ENCODE assay signal across 23 mouse cellular contexts in the genomic region with DNA sequence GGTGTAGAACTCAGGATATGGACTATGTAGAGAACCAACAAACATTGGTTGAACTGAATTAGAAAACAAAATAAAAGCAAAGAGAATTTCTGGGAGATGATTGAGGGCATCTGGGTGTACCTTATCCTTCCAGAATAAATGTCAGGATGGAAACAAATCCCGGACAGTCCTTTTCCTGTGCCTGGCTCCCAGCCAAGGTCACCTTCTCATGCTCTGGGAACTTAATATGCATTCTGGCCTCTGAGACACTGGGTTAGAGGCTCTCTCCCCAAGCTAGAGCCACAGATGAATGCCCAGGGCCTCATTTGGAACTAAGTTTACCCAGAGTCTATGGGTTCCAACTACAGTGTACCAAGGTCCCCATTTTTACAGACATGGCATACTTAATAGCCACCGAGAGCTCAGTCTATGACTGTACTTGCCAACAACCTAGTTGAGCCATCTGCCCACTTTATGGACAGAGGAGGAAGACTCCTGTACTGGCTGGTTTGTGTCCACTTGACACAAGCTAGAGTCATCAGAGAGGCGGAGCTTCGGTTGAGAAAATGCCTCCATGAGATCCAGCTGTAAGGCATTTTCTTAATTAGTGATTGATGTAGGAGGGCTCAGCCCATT. TPM values are rescaled to one million over a fixed set of nuclear protein-coding genes. Genes with fewer than 3 reads are reported as not detected.
DNase-seq lines count a peak whose midpoint lies in the region; ATAC-seq and TF ChIP-seq lines count a peak whose summit lies in the region.
"Had no signal": no experiment of that assay in that cellular context is flagged by ENCODE, and none has a peak within 500 bp of the region (broad histone marks: within the 10 kb centered on the region; RNA-seq: fewer than 3 reads in every experiment).

No protein-coding gene starts in this region.

- no peak for TF ChIP-seq CTCF in cerebellum, adult 2 months (IDR thresholded peaks at IDR 0.05; ENCODE audit: borderline replicate concordance, insufficient read depth, low read depth, low read length)
- TF ChIP-seq CTCF in midbrain, postnatal 0 days (IDR thresholded peaks at IDR 0.05) = no peak

- TF ChIP-seq POLR2A in cerebellum, adult 2 months (IDR thresholded peaks at IDR 0.05; ENCODE audit: borderline replicate concordance, insufficient read depth, low read length) = no peak

- ATAC-seq in heart, embryonic 12.5 days (ENCODE audit: insufficient number of reproducible peaks, low FRiP score) = no peak
- ATAC-seq in midbrain, embryonic 16.5 days = no peak
- no peak for ATAC-seq in midbrain, postnatal 0 days (ENCODE audit: low FRiP score)
- ATAC-seq: liver, postnatal 0 days; lung, postnatal 0 days had no signal

- H3K4me1 ChIP-seq in cerebellum, adult 2 months (ENCODE audit: control insufficient read depth, insufficient read depth, low read length) = peaks cover 14% of the 10 kb centered on the region
- peaks cover 10% of the 10 kb centered on the region; the same call in 1 of the 2 replicates for H3K4me1 ChIP-seq in heart, embryonic 12.5 days (replicated peaks)
- peaks cover 11% of the 10 kb centered on the region for H3K4me1 ChIP-seq in midbrain, embryonic 16.5 days (ENCODE audit: control insufficient read depth, insufficient read depth, low read length)
- H3K4me1 ChIP-seq in midbrain, postnatal 0 days (ENCODE audit: insufficient read depth, low read length) = peaks cover 4% of the 10 kb centered on the region; the same call in 1 of the 2 replicates
- H3K4me1 ChIP-seq: limb, embryonic 12.5 days had no signal

- no peaks in the 10 kb centered on the region for H3K27me3 ChIP-seq in cerebellum, adult 2 months (ENCODE audit: control insufficient read depth, insufficient read depth, low read length)
- peaks cover 70% of the 10 kb centered on the region for H3K27me3 ChIP-seq in heart, embryonic 12.5 days (replicated peaks)
- no peaks in the 10 kb centered on the region for H3K27me3 ChIP-seq in midbrain, embryonic 16.5 days (ENCODE audit: control insufficient read depth, insufficient read depth, low read depth, low read length)
- H3K27me3 ChIP-seq in midbrain, postnatal 0 days (ENCODE audit: insufficient read depth, low read length) = no peaks in the 10 kb centered on the region

- 51% methylated on average over 4 of the region's 4 CpGs for WGBS in cerebellum, adult 2 months
- 80% methylated on average over 4 of the region's 4 CpGs for WGBS in heart, embryonic 12.5 days
- WGBS in midbrain, embryonic 16.5 days = 85% methylated on average over 4 of the region's 4 CpGs
- WGBS in midbrain, postnatal 0 days = 82% methylated on average over 4 of the region's 4 CpGs

- H3K4me2 ChIP-seq in heart, embryonic 12.5 days = no peak overlapping the region
- H3K4me2 ChIP-seq in midbrain, embryonic 16.5 days (ENCODE audit: low read length) = no peak overlapping the region
- no peak overlapping the region for H3K4me2 ChIP-seq in midbrain, postnatal 0 days (ENCODE audit: low read depth, low read length, poor library complexity, severe bottlenecking)
- H3K4me2 ChIP-seq: heart, embryonic 11.5 days; hindbrain, embryonic 13.5 days; limb, embryonic 12.5 days; liver, embryonic 11.5 days had no signal

- no peaks in the 10 kb centered on the region for H3K36me3 ChIP-seq in heart, embryonic 12.5 days
- no peaks in the 10 kb centered on the region for H3K36me3 ChIP-seq in midbrain, embryonic 16.5 days (ENCODE audit: control insufficient read depth, insufficient read depth, low read length)
- H3K36me3 ChIP-seq in midbrain, postnatal 0 days (ENCODE audit: insufficient read depth, low read length) = no peaks in the 10 kb centered on the region
- H3K36me3 ChIP-seq: forebrain, embryonic 10.5 days; hindbrain, embryonic 13.5 days; limb, embryonic 12.5 days; midbrain, embryonic 10.5 days had no signal

- no peak overlapping the region; the same call in 1 of the 2 replicates for H3K27ac ChIP-seq in cerebellum, adult 2 months (ENCODE audit: insufficient read depth, low read length)
- H3K27ac ChIP-seq in heart, embryonic 12.5 days (ENCODE audit: poor library complexity, severe bottlenecking) = 0 out of 2 replicates have a peak overlapping the region, but pooled peaks have one; percentile 17
- no peak overlapping the region for H3K27ac ChIP-seq in midbrain, embryonic 16.5 days (ENCODE audit: low read length)
- H3K27ac ChIP-seq in midbrain, postnatal 0 days (ENCODE audit: low read depth, low read length) = no peak overlapping the region
- H3K27ac ChIP-seq: hindbrain, embryonic 13.5 days; limb, embryonic 12.5 days; macrophage had no signal

- H3K4me3 ChIP-seq in cerebellum, adult 2 months (replicated peaks; ENCODE audit: insufficient read depth, low read depth, low read length) = no peak overlapping the region
- H3K4me3 ChIP-seq in heart, embryonic 12.5 days = no peak overlapping the region
- H3K4me3 ChIP-seq in midbrain, embryonic 16.5 days (ENCODE audit: low read depth, low read length) = no peak overlapping the region
- no peak overlapping the region for H3K4me3 ChIP-seq in midbrain, postnatal 0 days (ENCODE audit: low read depth, low read length)
- H3K4me3 ChIP-seq: forebrain, embryonic 10.5 days; hindbrain, embryonic 13.5 days; limb, embryonic 12.5 days; midbrain, embryonic 10.5 days had no signal

- peaks cover 6% of the 10 kb centered on the region; the same call in 1 of the 2 replicates for H3K9me3 ChIP-seq in heart, embryonic 12.5 days (replicated peaks)
- H3K9me3 ChIP-seq in midbrain, embryonic 16.5 days (replicated peaks; ENCODE audit: control insufficient read depth, low read length, poor library complexity, severe bottlenecking) = no peaks in the 10 kb centered on the region
- no peaks in the 10 kb centered on the region for H3K9me3 ChIP-seq in midbrain, postnatal 0 days (ENCODE audit: low read length)
- H3K9me3 ChIP-seq: forebrain, embryonic 10.5 days; hindbrain, embryonic 13.5 days; limb, embryonic 12.5 days; midbrain, embryonic 10.5 days had no signal

- no peak overlapping the region for H3K9ac ChIP-seq in heart, embryonic 12.5 days
- peak overlapping the region; percentile 11; the same call in 1 of the 2 replicates for H3K9ac ChIP-seq in midbrain, embryonic 16.5 days (ENCODE audit: low read depth, low read length)
- no peak overlapping the region for H3K9ac ChIP-seq in midbrain, postnatal 0 days (replicated peaks; ENCODE audit: low read length, poor library complexity, severe bottlenecking)
- H3K9ac ChIP-seq: hindbrain, embryonic 13.5 days; limb, embryonic 12.5 days; liver, postnatal 0 days had no signal

- DNase-seq in cerebellum, adult 2 months = peak; percentile 43 to 52
- DNase-seq in cerebellum, postnatal 10 days = no peak
- DNase-seq in heart, postnatal 36 days = no peak
- no peak for DNase-seq in midbrain, postnatal 0 days (ENCODE audit: low spot score)
- no peak for DNase-seq in adipocyte (ENCODE audit: low spot score)
- DNase-seq: B cell, adult 2 months; cerebellum, adult 11-12 months; kidney, adult 2 months; layer of hippocampus, postnatal 36 days; liver, postnatal 0 days; thymus, adult 18-20 months; thymus, postnatal 36 days had no signal

- intact Hi-C loops in heart, postnatal 36 days (cut with DNase I) = no loop called here

RNA-seq across cellular contexts. Expression of gene Sez6l, which starts 7.3 kb away (rescaled TPM):
- 81.5 and 93.9 TPM in 2 replicates for polyA plus RNA-seq in cerebellum, adult 2 months (2012; rRNA removed)
- 0.31 and 0.48 TPM in 2 replicates for polyA plus RNA-seq in heart, embryonic 12.5 days (2016; fragmentation: Nextera tagmentation; extraction: Ambion mirVana)
- total RNA-seq in heart, postnatal 36 days (2021) = under 1 TPM; 0.11 to 0.14 TPM
- 72.9 and 75.7 TPM in 2 replicates for polyA plus RNA-seq in midbrain, embryonic 16.5 days (2015; fragmentation: Nextera tagmentation; extraction: Ambion mirVana)
- 101 and 115 TPM in 2 replicates for total RNA-seq in midbrain, postnatal 0 days (2014; rRNA removed)
- 60.7 and 65.7 TPM in 2 replicates for polyA plus RNA-seq in midbrain, postnatal 0 days (2015; fragmentation: Nextera tagmentation; extraction: Ambion mirVana)
- total RNA-seq: MEL had no signal
- polyA plus RNA-seq: liver, postnatal 0 days; macrophage had no signal

Comparison
In these comparisons a context has a peak if more than half of its experiments do, and no peak if none do; other contexts are left out.
1. DNase-seq: peak in cerebellum, adult 2 months (2 of 2); none in cerebellum, postnatal 10 days (0 of 2), heart, postnatal 36 days (0 of 2), midbrain, postnatal 0 days (single experiment) and adipocyte (single experiment).
2. RNA of gene Sez6l, which starts 7.3 kb away (polyA plus RNA-seq): 81.5 to 93.9 TPM in cerebellum, adult 2 months, 72.9 to 75.7 TPM in midbrain, embryonic 16.5 days and 60.7 to 65.7 TPM in midbrain, postnatal 0 days; 0.31 to 0.48 TPM in heart, embryonic 12.5 days; every median in the first group is over 10 times any median in the second.